Mouse (Mus musculus): ENCODE results near the gene Dmd.

DNA sequence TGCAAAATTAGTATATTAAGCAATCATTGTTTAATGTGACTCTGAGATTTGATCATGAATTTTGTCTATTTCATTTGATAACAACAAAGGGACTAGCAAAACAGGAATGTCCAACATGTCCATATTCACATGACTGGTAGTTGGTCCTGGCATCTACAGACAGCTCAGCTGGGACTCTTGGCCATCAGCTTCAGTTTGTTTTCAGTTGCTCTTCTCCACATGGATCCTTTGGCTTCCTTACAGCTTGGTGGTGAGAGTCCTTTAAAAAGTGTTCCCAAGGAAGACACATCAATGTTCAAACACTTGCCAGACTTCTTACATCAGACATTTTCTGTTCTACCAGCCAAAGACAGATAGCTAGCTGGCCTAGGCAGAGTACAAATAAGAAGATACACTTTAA is 1381.9 kb downstream of the Dmd start:
- no peak for TF ChIP-seq EP300 (IDR thresholded peaks at IDR 0.05; ENCODE audit: low read depth)
- TF ChIP-seq CTCF (IDR thresholded peaks at IDR 0.05; ENCODE audit: low read depth) = no peak
